Mouse (Mus musculus) liver, adult (tissue): ENCODE measurements around the gene Apbb2.
A peak's percentile ranks its signal among the peaks of the same experiment; 100 is the strongest.

ENCODE experiments used
- GATA4 ChIP-seq: IDR thresholded peaks from 2 replicates; pipeline ENCODE4 v1.6.1; 2014; ENCODE audit warnings: mild to moderate bottlenecking, low read length; ENCODE audit not compliant: insufficient replicate concordance

Apbb2 gene

GRCm38 (mm10) chr5:66576299-66576698, 42.3 kb downstream of the Apbb2 start:
- no peak for TF ChIP-seq GATA4

DNA sequence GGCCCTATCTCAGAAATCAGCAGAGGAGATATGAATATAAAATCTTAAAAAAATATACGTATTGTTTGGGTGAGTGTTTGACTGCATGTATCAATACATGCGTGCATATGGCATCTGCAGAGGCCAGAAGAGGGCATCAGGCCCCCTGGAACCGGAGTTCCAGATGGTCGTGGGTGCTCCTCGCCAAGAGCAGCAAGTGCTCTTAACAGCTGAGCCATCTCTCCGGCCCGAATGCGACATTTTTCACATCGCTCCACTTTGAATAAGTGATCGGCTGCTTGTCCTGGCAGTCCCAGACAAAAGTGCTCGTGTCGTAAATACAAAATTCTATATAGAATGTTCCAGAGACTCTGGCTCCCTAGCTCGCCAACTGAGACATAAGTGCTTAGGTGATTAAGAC, 43.4 kb downstream of the Apbb2 start:
- TF ChIP-seq GATA4, result no peak

- no peak for TF ChIP-seq GATA4
These were observed 45.3 kb downstream of the Apbb2 start for GRCm38 (mm10) chr5:66573266-66573665.

GRCm38 (mm10) chr5:66572086-66572855, 46.3 kb downstream of the Apbb2 start:
- no peak for TF ChIP-seq GATA4

GRCm38 (mm10) chr5:66570709-66571108, 47.9 kb downstream of the Apbb2 start:
- TF ChIP-seq GATA4, result no peak

DNA sequence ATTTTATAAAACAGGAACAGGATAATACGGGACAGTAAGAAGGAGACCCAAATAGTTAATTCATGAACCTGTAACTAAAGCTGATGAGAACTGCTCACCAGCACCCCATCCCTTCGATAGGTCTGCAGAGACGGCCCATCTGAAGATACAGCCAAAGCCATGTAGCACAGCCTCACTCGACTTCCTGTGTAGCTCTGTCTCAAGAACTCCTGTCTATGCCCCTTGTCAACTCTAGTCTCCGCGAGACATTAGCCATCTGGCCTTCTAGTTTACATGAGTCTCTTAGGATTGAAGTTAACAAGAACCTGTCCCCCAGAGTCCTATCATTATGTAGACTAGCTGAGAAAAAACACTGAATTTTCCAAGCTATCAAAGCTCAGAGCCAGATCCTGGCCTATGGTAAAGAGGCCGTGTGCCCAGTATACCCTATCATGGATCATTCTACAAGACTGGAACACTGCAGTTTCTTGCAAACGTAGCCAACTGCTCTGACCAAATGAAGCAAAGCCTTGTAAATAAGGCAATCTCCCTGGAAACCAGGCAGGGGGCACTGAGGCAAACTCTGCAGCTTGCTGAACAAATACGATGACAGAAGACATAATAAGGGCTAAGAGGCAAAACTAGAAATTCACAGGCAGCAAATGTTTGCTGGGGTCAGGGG, 49.3 kb downstream of the Apbb2 start:
- TF ChIP-seq GATA4, result no peak

- peak; percentile 72; the same call in 1 of the 2 replicates for TF ChIP-seq GATA4
These were observed 50.6 kb downstream of the Apbb2 start for GRCm38 (mm10) chr5:66568002-66568401.

DNA sequence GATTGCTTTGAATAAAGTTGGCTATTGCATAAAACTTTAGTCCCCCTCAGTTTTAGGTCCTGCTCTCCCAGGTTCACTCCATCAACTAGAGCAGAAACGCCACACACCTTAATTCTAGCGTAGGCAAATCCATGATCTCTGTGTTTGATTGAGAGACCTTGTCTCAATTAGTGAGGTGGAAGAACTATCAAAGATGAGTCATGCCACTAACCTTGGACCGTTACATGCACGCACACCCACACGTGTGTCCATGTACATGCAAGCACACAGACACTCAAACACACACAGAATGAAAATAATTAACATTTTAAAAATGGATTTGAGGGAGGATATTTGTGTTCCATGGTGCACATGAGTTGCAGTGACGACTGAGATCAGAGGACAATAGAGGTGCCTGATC, 51.2 kb downstream of the Apbb2 start:
- no peak for TF ChIP-seq GATA4

DNA sequence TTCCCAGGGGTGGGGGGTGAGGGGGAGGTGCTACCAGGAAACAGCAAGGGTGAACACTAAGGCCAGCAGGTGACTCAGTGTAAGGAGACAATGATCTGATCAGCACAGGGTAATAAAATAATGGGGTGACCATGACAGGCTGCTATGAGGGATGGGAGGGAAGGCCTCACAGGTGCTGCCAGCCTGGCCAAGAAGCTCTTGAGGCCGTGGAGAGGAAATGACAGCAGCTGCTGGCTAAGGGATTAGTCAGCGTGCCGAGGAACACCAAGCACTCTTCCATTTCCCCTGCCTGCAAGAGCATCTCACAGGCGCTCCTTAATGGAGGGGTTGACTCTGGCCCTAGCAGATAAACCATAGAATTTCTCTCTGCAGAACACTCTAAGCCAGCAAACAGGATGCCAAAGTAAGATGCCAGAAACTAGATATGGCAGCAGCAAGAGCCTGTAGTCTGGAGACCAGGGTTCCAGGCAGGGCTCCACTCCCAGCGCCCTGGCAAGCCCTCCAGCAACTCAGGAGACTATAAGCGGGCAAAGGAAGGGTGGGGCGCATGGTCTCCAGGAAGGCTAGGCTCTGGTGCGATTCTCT, 58.9 kb downstream of the Apbb2 start:
- TF ChIP-seq GATA4, result peak; percentile 57; the same call in 1 of the 2 replicates

DNA sequence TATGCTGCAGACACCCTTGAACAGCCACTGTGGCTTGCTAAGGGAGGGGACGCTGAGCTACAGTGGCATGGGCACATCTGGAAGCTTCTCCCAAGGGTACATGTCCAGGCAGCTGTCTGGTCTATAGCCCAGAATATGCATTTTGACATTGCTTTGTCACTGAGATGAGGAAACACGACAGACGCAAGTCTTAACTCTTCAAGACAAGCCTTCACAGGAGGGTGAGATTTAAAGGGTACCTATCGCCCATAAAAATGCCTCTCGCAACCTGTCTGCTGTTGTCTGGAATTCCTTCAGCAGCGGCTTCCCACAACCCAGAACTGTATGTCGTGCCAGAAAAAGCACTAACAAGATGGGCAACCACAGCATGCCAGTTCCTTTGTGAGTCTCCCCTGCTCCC, 60.5 kb downstream of the Apbb2 start:
- TF ChIP-seq GATA4, result no peak

GRCm38 (mm10) chr5:66553933-66554332, 64.7 kb downstream of the Apbb2 start:
- TF ChIP-seq GATA4, result peak; percentile 56; the same call in 1 of the 2 replicates

- TF ChIP-seq GATA4, result no peak
These were observed 66.3 kb downstream of the Apbb2 start for GRCm38 (mm10) chr5:66552246-66552645.

DNA sequence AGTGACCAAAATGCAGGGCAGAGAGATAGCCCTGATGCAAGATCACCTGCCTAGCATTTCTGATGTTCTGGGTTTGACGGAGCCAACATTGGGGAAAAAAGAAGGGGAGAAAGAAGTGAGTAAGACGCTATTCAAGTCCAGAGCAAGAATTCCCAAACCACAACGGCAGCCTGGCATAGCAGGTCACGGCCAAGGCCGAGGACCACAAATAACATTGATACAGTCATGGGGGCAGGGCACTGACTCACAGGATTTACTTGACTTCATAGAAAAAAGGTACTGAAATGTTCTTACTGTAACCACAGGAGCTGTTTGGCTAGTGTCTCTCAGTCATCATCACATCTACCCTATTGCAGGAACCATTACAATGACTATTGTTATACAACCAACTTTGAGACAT, 68.3 kb downstream of the Apbb2 start:
- TF ChIP-seq GATA4, result no peak

DNA sequence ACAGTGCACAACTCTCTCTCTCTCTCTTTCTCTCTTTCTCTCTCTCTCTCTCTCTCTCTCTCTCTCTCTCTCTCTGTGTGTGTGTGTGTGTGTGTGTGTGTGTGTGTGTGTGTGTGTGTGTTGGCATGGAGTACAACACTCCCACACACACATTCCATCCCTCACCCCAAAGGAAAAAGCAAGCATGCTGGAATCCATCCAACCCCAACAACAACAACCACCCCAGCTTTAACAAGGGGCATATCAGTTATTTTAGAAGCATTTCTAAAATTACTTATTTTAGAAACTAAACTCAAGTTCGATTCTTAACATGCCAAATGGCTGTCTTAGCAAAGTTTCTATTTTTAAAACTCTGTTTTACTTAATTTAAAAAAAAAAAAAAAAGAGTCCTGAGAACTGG, 68.9 kb downstream of the Apbb2 start:
- TF ChIP-seq GATA4, result no peak

GRCm38 (mm10) chr5:66546969-66547511, 71.5 kb downstream of the Apbb2 start:
- no peak for TF ChIP-seq GATA4
